Mouse (Mus musculus): ENCODE data around the gene Senp6.

DNA sequence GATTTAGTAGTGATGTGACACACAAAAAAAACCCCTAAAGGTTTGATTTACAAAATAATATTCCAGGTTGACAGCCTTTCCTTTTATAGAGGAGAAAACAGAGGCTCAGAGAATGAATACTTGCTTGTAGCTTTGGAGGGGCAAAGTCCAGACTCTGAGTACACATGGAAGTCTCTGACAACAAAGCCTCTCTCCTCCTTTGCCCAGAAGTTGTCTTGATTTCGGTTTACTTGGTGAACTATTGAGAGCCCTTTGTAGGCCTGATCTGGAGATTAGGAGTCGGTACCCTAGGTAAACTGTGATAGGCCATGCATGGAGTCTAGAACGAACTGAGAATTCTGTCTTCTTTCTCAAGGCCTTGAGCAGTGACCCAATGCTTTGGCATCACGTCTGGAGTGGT is 100.4 kb downstream of the Senp6 start:
- TF ChIP-seq FLI1 (IDR thresholded peaks at IDR 0.05; ENCODE audit: low read length) (no peak), GATA1 (IDR thresholded peaks at IDR 0.05; ENCODE audit: borderline replicate concordance, low read length) (no peak)
